Mouse (Mus musculus) gastrocnemius, postnatal 4 days (tissue): ENCODE data around the gene Gm11060. TPM values are rescaled to one million over a fixed set of nuclear protein-coding genes. Genes with fewer than 3 reads are reported as not detected.

ENCODE experiments used
- DNase-seq, 2 experiments: peaks; one replicate each; pipeline ENCODE4 v3.0.0; 2021 to 2022; ENCODE audit warnings: low spot score in 2 of 2, mixed read lengths in 2 of 2
- total RNA-seq, 2 experiments: library from RNA; stranded (reverse); gene quantifications; 2 replicates each; pipeline ENCODE4 v1.2.3; 2021

Gm11060 gene
- total RNA-seq, 2 experiments from 2014 or later = not detected

- DNase-seq = no peak
These were observed 49.6 kb downstream of the Gm11060 start for GRCm38 (mm10) chr2:105141371-105141770.

Other genes starting within 250 kb of the Gm11060 start
- 1 to 10 TPM in 1 of 2 experiments, under 1 TPM in 1; 0.78 to 1.6 TPM for gene Prrg4, start 242.1 kb upstream of the Gm11060 start, total RNA-seq
- 1 to 10 TPM; 3.1 to 4.1 TPM for gene Ccdc73, start 224.2 kb upstream of the Gm11060 start, total RNA-seq
- 100 to 1,000 TPM; 134 to 136 TPM for gene Eif3m, start 74.9 kb upstream of the Gm11060 start, total RNA-seq
- gene Wt1, start 34.5 kb downstream of the Gm11060 start, total RNA-seq = under 1 TPM; 0.07 to 0.29 TPM
- gene Them7, start 132.3 kb downstream of the Gm11060 start, total RNA-seq = under 1 TPM in 1 of 2 experiments, not detected in 1; 0.39 TPM